Mouse (Mus musculus) heart, embryonic 13.5 days (tissue): ENCODE measurements around the gene Gpc6. TPM values are rescaled to one million over a fixed set of nuclear protein-coding genes. Genes with fewer than 3 reads are reported as not detected.

Source experiments
- ATAC-seq: fragments of 200-750 bp; cut with Nextera tagmentation; 2 replicates; pipeline ENCODE4 v1.8.0; 2017; ENCODE audit warnings: moderate TSS enrichment; ENCODE audit not compliant: insufficient number of reproducible peaks, low FRiP score, low TSS enrichment; ENCODE audit errors: extremely low read depth
- H3K27ac ChIP-seq: fragments of 300-500 bp; sonication (generic); replicated peaks from 2 replicates; pipeline ENCODE4 v1.5.1; 2015; ENCODE audit warnings: moderate library complexity, mild to moderate bottlenecking, inconsistent platforms
- H3K27me3 ChIP-seq: fragments of 300-500 bp; sonication (generic); replicated peaks from 2 replicates; pipeline ENCODE4 v1.6.1; 2015; ENCODE audit warnings: mild to moderate bottlenecking, inconsistent platforms
- H3K36me3 ChIP-seq: fragments of 300-500 bp; sonication (generic); 2 replicates; pipeline ENCODE4 v1.6.1; 2015; ENCODE audit warnings: mild to moderate bottlenecking, inconsistent platforms
- H3K4me1 ChIP-seq: fragments of 300-500 bp; sonication (generic); 2 replicates; pipeline ENCODE4 v1.6.1; 2015; ENCODE audit warnings: inconsistent platforms
- H3K4me2 ChIP-seq: fragments of 300-500 bp; sonication (generic); 2 replicates; pipeline ENCODE4 v1.6.1; 2015; ENCODE audit warnings: inconsistent platforms, mild to moderate bottlenecking, moderate library complexity
- H3K4me3 ChIP-seq: fragments of 300-500 bp; sonication (generic); 2 replicates; pipeline ENCODE4 v1.5.1; 2015; ENCODE audit warnings: moderate library complexity, mild to moderate bottlenecking, inconsistent platforms
- H3K9ac ChIP-seq: fragments of 300-500 bp; sonication (generic); 2 replicates; pipeline ENCODE4 v1.6.1; 2015; ENCODE audit warnings: inconsistent platforms, mild to moderate bottlenecking, moderate library complexity
- H3K9me3 ChIP-seq: fragments of 300-500 bp; sonication (generic); 2 replicates; pipeline ENCODE4 v1.6.1; 2016; ENCODE audit warnings: inconsistent platforms
- WGBS: fragments of 180-500 bp; shearing (Covaris S2); methylation state at CpG from one replicate; pipeline ENCODE4 v1.1.7; 2015; ENCODE audit warnings: mixed read lengths; 5-methylcytosine and 5-hydroxymethylcytosine counted together
- polyA plus RNA-seq: library from polyadenylated mRNA; unstranded; fragments of >200 nt; fragmentation: Nextera tagmentation; extraction: Ambion mirVana; gene quantifications from 2 replicates; pipeline ENCODE4 v1.2.1, GENCODE M21; 2015

Gpc6 gene
- polyA plus RNA-seq, 1 experiment from 2014 or later: 13.1 TPM

GRCm38 (mm10) chr14:117332256-117332655, 407.1 kb downstream of the Gpc6 start:
- ATAC-seq: no peak
- Histone ChIP-seq H3K9ac (no peak overlapping the region), H3K27me3 (no peaks in the 10 kb centered on the region), H3K4me2 (no peak overlapping the region), H3K27ac (no peak overlapping the region), H3K4me3 (no peak overlapping the region), H3K4me1 (no peaks in the 10 kb centered on the region), H3K9me3 (no peaks in the 10 kb centered on the region), H3K36me3 (no peaks in the 10 kb centered on the region)
- 80% methylated on average over 1 of the region's 1 CpGs for WGBS

- no peaks in the 10 kb centered on the region for H3K9me3 ChIP-seq
- no peak overlapping the region for H3K9ac ChIP-seq
- no peaks in the 10 kb centered on the region for H3K27me3 ChIP-seq
- WGBS: 81% methylated on average over 1 of the region's 1 CpGs
- no peak overlapping the region for H3K4me2 ChIP-seq
- no peak overlapping the region for H3K27ac ChIP-seq
- no peaks in the 10 kb centered on the region for H3K36me3 ChIP-seq
- no peak overlapping the region for H3K4me3 ChIP-seq
- ATAC-seq: no peak
- no peaks in the 10 kb centered on the region for H3K4me1 ChIP-seq
Measured at GRCm38 (mm10) chr14:117337271-117337670, 412.2 kb downstream of the Gpc6 start.

GRCm38 (mm10) chr14:117340549-117340948, 415.4 kb downstream of the Gpc6 start:
- Histone ChIP-seq H3K4me1 (no peaks in the 10 kb centered on the region), H3K27me3 (no peaks in the 10 kb centered on the region), H3K4me2 (no peak overlapping the region), H3K9ac (no peak overlapping the region), H3K27ac (no peak overlapping the region), H3K9me3 (no peaks in the 10 kb centered on the region), H3K4me3 (no peak overlapping the region), H3K36me3 (no peaks in the 10 kb centered on the region)
- WGBS: 77% methylated on average over 4 of the region's 4 CpGs
- no peak for ATAC-seq

- H3K4me2 ChIP-seq: no peak overlapping the region
- 83% methylated on average over 6 of the region's 6 CpGs for WGBS
- no peak for ATAC-seq
Measured at GRCm38 (mm10) chr14:117344505-117344904, 419.4 kb downstream of the Gpc6 start.

GRCm38 (mm10) chr14:117346372-117346885, 421.3 kb downstream of the Gpc6 start:
- Histone ChIP-seq H3K27ac (no peak overlapping the region), H3K36me3 (no peaks in the 10 kb centered on the region), H3K9ac (no peak overlapping the region), H3K27me3 (no peaks in the 10 kb centered on the region), H3K9me3 (no peaks in the 10 kb centered on the region), H3K4me3 (no peak overlapping the region), H3K4me2 (no peak overlapping the region), H3K4me1 (no peaks in the 10 kb centered on the region)
- 81% methylated on average over 6 of the region's 6 CpGs for WGBS
- ATAC-seq: no peak

More at GRCm38 (mm10) chr14:117344505-117344904, 419.4 kb downstream of the Gpc6 start:
- Histone ChIP-seq H3K27me3 (no peaks in the 10 kb centered on the region), H3K9ac (no peak overlapping the region), H3K4me3 (no peak overlapping the region), H3K9me3 (no peaks in the 10 kb centered on the region), H3K27ac (no peak overlapping the region), H3K4me1 (no peaks in the 10 kb centered on the region), H3K36me3 (no peaks in the 10 kb centered on the region)

GRCm38 (mm10) chr14:117351296-117351695, 426.2 kb downstream of the Gpc6 start:
- WGBS: 71% methylated on average over 7 of the region's 7 CpGs
- Histone ChIP-seq H3K4me1 (no peaks in the 10 kb centered on the region), H3K27me3 (no peaks in the 10 kb centered on the region), H3K9ac (no peak overlapping the region), H3K27ac (no peak overlapping the region), H3K9me3 (no peaks in the 10 kb centered on the region), H3K36me3 (no peaks in the 10 kb centered on the region), H3K4me3 (no peak overlapping the region), H3K4me2 (no peak overlapping the region)
- no peak for ATAC-seq

- no peaks in the 10 kb centered on the region for H3K9me3 ChIP-seq
- no peak overlapping the region for H3K4me3 ChIP-seq
- H3K27ac ChIP-seq: no peak overlapping the region
- no peak overlapping the region for H3K4me2 ChIP-seq
- no peaks in the 10 kb centered on the region for H3K36me3 ChIP-seq
- H3K4me1 ChIP-seq: no peaks in the 10 kb centered on the region
- H3K27me3 ChIP-seq: no peaks in the 10 kb centered on the region
- no peak overlapping the region for H3K9ac ChIP-seq
- WGBS: 61% methylated on average over 9 of the region's 9 CpGs
- no peak for ATAC-seq
Measured at GRCm38 (mm10) chr14:117361155-117361964, 436.2 kb downstream of the Gpc6 start.

- no peak overlapping the region for H3K9ac ChIP-seq
- H3K27ac ChIP-seq: no peak overlapping the region
- H3K36me3 ChIP-seq: no peaks in the 10 kb centered on the region
- H3K4me2 ChIP-seq: no peak overlapping the region
- 83% methylated on average over 2 of the region's 2 CpGs for WGBS
- H3K4me3 ChIP-seq: no peak overlapping the region
- H3K4me1 ChIP-seq: no peaks in the 10 kb centered on the region
- no peaks in the 10 kb centered on the region for H3K9me3 ChIP-seq
- no peak for ATAC-seq
- H3K27me3 ChIP-seq: no peaks in the 10 kb centered on the region
Measured at GRCm38 (mm10) chr14:117361965-117362309, 436.8 kb downstream of the Gpc6 start.

GRCm38 (mm10) chr14:117369331-117369866, 444.3 kb downstream of the Gpc6 start:
- H3K36me3 ChIP-seq: no peaks in the 10 kb centered on the region
- no peak overlapping the region for H3K9ac ChIP-seq
- no peak overlapping the region for H3K27ac ChIP-seq
- no peaks in the 10 kb centered on the region for H3K27me3 ChIP-seq
- H3K4me3 ChIP-seq: no peak overlapping the region
- no peaks in the 10 kb centered on the region for H3K9me3 ChIP-seq
- ATAC-seq: no peak
- 78% methylated on average over 18 of the region's 18 CpGs for WGBS
- no peak overlapping the region for H3K4me2 ChIP-seq
- no peaks in the 10 kb centered on the region for H3K4me1 ChIP-seq

- no peak for ATAC-seq
- no peaks in the 10 kb centered on the region for H3K27me3 ChIP-seq
- 63% methylated on average over 4 of the region's 4 CpGs for WGBS
Measured at GRCm38 (mm10) chr14:117376822-117377376, 451.8 kb downstream of the Gpc6 start.

GRCm38 (mm10) chr14:117379979-117380378, 454.9 kb downstream of the Gpc6 start:
- no peak overlapping the region for H3K4me3 ChIP-seq
- 53% methylated on average over 6 of the region's 6 CpGs for WGBS
- H3K9me3 ChIP-seq: no peaks in the 10 kb centered on the region
- peaks cover 12% of the 10 kb centered on the region for H3K4me1 ChIP-seq
- H3K27me3 ChIP-seq: no peaks in the 10 kb centered on the region
- no peak overlapping the region for H3K9ac ChIP-seq
- no peak overlapping the region for H3K4me2 ChIP-seq
- no peaks in the 10 kb centered on the region for H3K36me3 ChIP-seq
- H3K27ac ChIP-seq: peak overlapping the region; percentile 24; the same call in 1 of the 2 replicates
- ATAC-seq: no peak

More at GRCm38 (mm10) chr14:117376822-117377376, 451.8 kb downstream of the Gpc6 start:
- H3K27ac ChIP-seq: no peak overlapping the region
- H3K9ac ChIP-seq: no peak overlapping the region
- no peak overlapping the region for H3K4me2 ChIP-seq
- no peaks in the 10 kb centered on the region for H3K9me3 ChIP-seq
- no peaks in the 10 kb centered on the region for H3K36me3 ChIP-seq
- H3K4me1 ChIP-seq: peaks cover 7% of the 10 kb centered on the region; the same call in 1 of the 2 replicates
- H3K4me3 ChIP-seq: no peak overlapping the region
